ENCODE assay signal across 8 mouse cellular contexts in genomic region chr7:19830682-19831156, GRCm38 (mm10). TPM values are rescaled to one million over a fixed set of nuclear protein-coding genes. Genes with fewer than 3 reads are reported as not detected.
DNase-seq lines count a peak whose midpoint lies in the region; ATAC-seq and TF ChIP-seq lines count a peak whose summit lies in the region.

No protein-coding gene starts in this region.

- no peak for TF ChIP-seq CTCF in heart, postnatal 0 days (IDR thresholded peaks at IDR 0.05; ENCODE audit: low read depth)

- H3K4me1 ChIP-seq in heart, postnatal 0 days (ENCODE audit: control insufficient read depth, insufficient read depth): peaks cover 12% of the 10 kb centered on the region
- H3K4me1 ChIP-seq in forebrain, embryonic 12.5 days: peaks cover 6% of the 10 kb centered on the region; the same call in 1 of the 2 replicates
- H3K4me1 ChIP-seq in midbrain, embryonic 14.5 days (ENCODE audit: control insufficient read depth, insufficient read depth, low read length): no peaks in the 10 kb centered on the region

- peak; percentile 50 to 55 for DNase-seq in spleen, adult 18-20 months
- DNase-seq in spleen, adult 12 weeks (ENCODE audit: low spot score): no peak
- DNase-seq in heart, postnatal 0 days (ENCODE audit: low spot score): peak; percentile 82
- peak; percentile 58 for DNase-seq in liver
- DNase-seq in midbrain, embryonic 14.5 days: no peak

- no peak for TF ChIP-seq EP300 in heart, postnatal 0 days (IDR thresholded peaks at IDR 0.05; ENCODE audit: low read depth)

- no peaks in the 10 kb centered on the region for H3K36me3 ChIP-seq in heart, postnatal 0 days (replicated peaks; ENCODE audit: control insufficient read depth, insufficient read depth, low read length)
- H3K36me3 ChIP-seq in forebrain, embryonic 12.5 days (replicated peaks): no peaks in the 10 kb centered on the region
- H3K36me3 ChIP-seq in midbrain, embryonic 14.5 days (ENCODE audit: control insufficient read depth, insufficient read depth, low read length): no peaks in the 10 kb centered on the region

- H3K9me3 ChIP-seq in heart, postnatal 0 days (replicated peaks; ENCODE audit: control insufficient read depth, low read length): no peaks in the 10 kb centered on the region
- H3K9me3 ChIP-seq in forebrain, embryonic 12.5 days: no peaks in the 10 kb centered on the region
- 0 out of 2 replicates have a peak, but pooled peaks cover 3% of the 10 kb centered on the region for H3K9me3 ChIP-seq in midbrain, embryonic 14.5 days (ENCODE audit: control insufficient read depth, low read length)

- peak overlapping the region; percentile 27 for H3K4me2 ChIP-seq in heart, postnatal 0 days (ENCODE audit: low read depth, low read length)
- H3K4me2 ChIP-seq in forebrain, embryonic 12.5 days: no peak overlapping the region
- no peak overlapping the region for H3K4me2 ChIP-seq in midbrain, embryonic 14.5 days (ENCODE audit: low read length)

- 0 out of 2 replicates have a peak overlapping the region, but pooled peaks have one; percentile 17 for H3K27ac ChIP-seq in heart, postnatal 0 days (ENCODE audit: low read depth)
- H3K27ac ChIP-seq in forebrain, embryonic 12.5 days: no peak overlapping the region
- no peak overlapping the region for H3K27ac ChIP-seq in midbrain, embryonic 14.5 days (replicated peaks; ENCODE audit: low read depth, low read length)

- 21% methylated on average over 13 of the region's 13 CpGs for WGBS in heart, postnatal 0 days
- 36% methylated on average over 13 of the region's 13 CpGs for WGBS in forebrain, embryonic 12.5 days
- 34% methylated on average over 13 of the region's 13 CpGs for WGBS in midbrain, embryonic 14.5 days

- no peak overlapping the region for H3K4me3 ChIP-seq in heart, postnatal 0 days (ENCODE audit: low read depth, low read length)
- no peak overlapping the region for H3K4me3 ChIP-seq in forebrain, embryonic 12.5 days (replicated peaks)
- H3K4me3 ChIP-seq in midbrain, embryonic 14.5 days (replicated peaks; ENCODE audit: low read depth, low read length): no peak overlapping the region

- peak; percentile 91 for ATAC-seq in common myeloid progenitor, adult 5-6 weeks (replicated peaks; ENCODE audit: low read depth, poor library complexity, severe bottlenecking)
- ATAC-seq in heart, postnatal 0 days (ENCODE audit: insufficient read depth, low read depth): peak; percentile 89
- ATAC-seq in neutrophil, adult 5-6 weeks (ENCODE audit: extremely low read depth, insufficient number of reproducible peaks, low FRiP score, poor library complexity, severe bottlenecking): peak; percentile 86
- ATAC-seq in forebrain, embryonic 12.5 days (ENCODE audit: low FRiP score): no peak
- no peak for ATAC-seq in midbrain, embryonic 14.5 days (ENCODE audit: low FRiP score, low TSS enrichment)

- no peaks in the 10 kb centered on the region for H3K27me3 ChIP-seq in heart, postnatal 0 days (ENCODE audit: control insufficient read depth, insufficient read depth, low read length)
- peaks cover 10% of the 10 kb centered on the region; the same call in 1 of the 2 replicates for H3K27me3 ChIP-seq in forebrain, embryonic 12.5 days
- H3K27me3 ChIP-seq in midbrain, embryonic 14.5 days (ENCODE audit: control insufficient read depth, insufficient read depth, low read length): no peaks in the 10 kb centered on the region

- no peak overlapping the region for H3K9ac ChIP-seq in heart, postnatal 0 days (replicated peaks; ENCODE audit: low read depth, low read length)
- H3K9ac ChIP-seq in forebrain, embryonic 12.5 days: no peak overlapping the region
- H3K9ac ChIP-seq in midbrain, embryonic 14.5 days (replicated peaks; ENCODE audit: low read length): no peak overlapping the region

RNA-seq across cellular contexts. Expression of gene Bcl3, which starts 8.1 kb away (rescaled TPM):
- total RNA-seq in common myeloid progenitor, adult 5-6 weeks (2017): 1.6 and 2.4 TPM in 2 replicates
- total RNA-seq in heart, postnatal 0 days (2014; rRNA removed; ENCODE audit: low replicate concordance): 1.7 and 6.7 TPM in 2 replicates
- polyA plus RNA-seq in heart, postnatal 0 days (2015; fragmentation: Nextera tagmentation; extraction: Ambion mirVana): 1.6 and 2.0 TPM in 2 replicates
- total RNA-seq in neutrophil, adult 5-6 weeks (2017): 59.9 and 60.2 TPM in 2 replicates
- 0.62 and 0.96 TPM in 2 replicates for polyA plus RNA-seq in forebrain, embryonic 12.5 days (2016; fragmentation: Nextera tagmentation; extraction: Ambion mirVana)
- 0.77 and 1.2 TPM in 2 replicates for polyA plus RNA-seq in midbrain, embryonic 14.5 days (2014; fragmentation: Nextera tagmentation; extraction: Ambion mirVana)

RNA-seq across cellular contexts. Expression of gene Gm19345, which starts 21.1 kb away (rescaled TPM):
- total RNA-seq in common myeloid progenitor, adult 5-6 weeks (2017): not detected in 2 replicates
- total RNA-seq in heart, postnatal 0 days (2014; rRNA removed; ENCODE audit: low replicate concordance): not detected in 2 replicates
- polyA plus RNA-seq in heart, postnatal 0 days (2015; fragmentation: Nextera tagmentation; extraction: Ambion mirVana): not detected in 2 replicates
- total RNA-seq in neutrophil, adult 5-6 weeks (2017): 1.6 TPM in 1 of 2 replicates, not detected in the other
- polyA plus RNA-seq in forebrain, embryonic 12.5 days (2016; fragmentation: Nextera tagmentation; extraction: Ambion mirVana): 0.65 and 1.3 TPM in 2 replicates
- polyA plus RNA-seq in midbrain, embryonic 14.5 days (2014; fragmentation: Nextera tagmentation; extraction: Ambion mirVana): 9.9 and 13.6 TPM in 2 replicates

RNA-seq across cellular contexts. Expression of gene Ceacam16, which starts 30.4 kb away (rescaled TPM):
- not detected in 2 replicates for total RNA-seq in common myeloid progenitor, adult 5-6 weeks (2017)
- total RNA-seq in heart, postnatal 0 days (2014; rRNA removed; ENCODE audit: low replicate concordance): not detected in 2 replicates
- polyA plus RNA-seq in heart, postnatal 0 days (2015; fragmentation: Nextera tagmentation; extraction: Ambion mirVana): not detected in 2 replicates
- total RNA-seq in neutrophil, adult 5-6 weeks (2017): 3.3 and 5.2 TPM in 2 replicates
- polyA plus RNA-seq in forebrain, embryonic 12.5 days (2016; fragmentation: Nextera tagmentation; extraction: Ambion mirVana): not detected in 2 replicates
- 0.90 TPM in 1 of 2 replicates, not detected in the other for polyA plus RNA-seq in midbrain, embryonic 14.5 days (2014; fragmentation: Nextera tagmentation; extraction: Ambion mirVana)

RNA-seq across cellular contexts. Expression of gene Cblc, which starts 34.1 kb away (rescaled TPM):
- not detected in 2 replicates for total RNA-seq in common myeloid progenitor, adult 5-6 weeks (2017)
- total RNA-seq in heart, postnatal 0 days (2014; rRNA removed; ENCODE audit: low replicate concordance): 0.35 TPM in 1 of 2 replicates, not detected in the other
- polyA plus RNA-seq in heart, postnatal 0 days (2015; fragmentation: Nextera tagmentation; extraction: Ambion mirVana): 0.36 and 0.37 TPM in 2 replicates
- total RNA-seq in neutrophil, adult 5-6 weeks (2017): 1.4 and 3.6 TPM in 2 replicates
- 0.47 and 0.56 TPM in 2 replicates for polyA plus RNA-seq in forebrain, embryonic 12.5 days (2016; fragmentation: Nextera tagmentation; extraction: Ambion mirVana)
- polyA plus RNA-seq in midbrain, embryonic 14.5 days (2014; fragmentation: Nextera tagmentation; extraction: Ambion mirVana): not detected in 2 replicates

RNA-seq across cellular contexts. Expression of gene Ceacam19, which starts 57.0 kb away (rescaled TPM):
- not detected in 2 replicates for total RNA-seq in common myeloid progenitor, adult 5-6 weeks (2017)
- total RNA-seq in heart, postnatal 0 days (2014; rRNA removed; ENCODE audit: low replicate concordance): not detected in 2 replicates
- polyA plus RNA-seq in heart, postnatal 0 days (2015; fragmentation: Nextera tagmentation; extraction: Ambion mirVana): not detected in 2 replicates
- total RNA-seq in neutrophil, adult 5-6 weeks (2017): 0.47 TPM in 1 of 2 replicates, not detected in the other
- not detected in 2 replicates for polyA plus RNA-seq in forebrain, embryonic 12.5 days (2016; fragmentation: Nextera tagmentation; extraction: Ambion mirVana)
- polyA plus RNA-seq in midbrain, embryonic 14.5 days (2014; fragmentation: Nextera tagmentation; extraction: Ambion mirVana): not detected in 2 replicates

Comparison
In these comparisons a context has a peak if more than half of its experiments do, and no peak if none do; other contexts are left out.
1. DNase-seq: peak in spleen, adult 18-20 months (2 of 2), heart, postnatal 0 days (single experiment) and liver (single experiment); none in spleen, adult 12 weeks (single experiment) and midbrain, embryonic 14.5 days (single experiment).
2. ATAC-seq: peak in common myeloid progenitor, adult 5-6 weeks (single experiment), heart, postnatal 0 days (single experiment) and neutrophil, adult 5-6 weeks (single experiment); none in forebrain, embryonic 12.5 days (single experiment) and midbrain, embryonic 14.5 days (single experiment).